Mouse (Mus musculus): ENCODE measurements around the gene Akap2.
"Not testable (repeated sequence)": the region's sequence is repeated elsewhere in the genome, so short reads cannot be mapped to it uniquely, and the experiment has no call there.

The Akap2 gene

GRCm38 (mm10) chr4:57879804-57880357 lies 162.4 kb downstream of the Akap2 start:
- peak; percentile 61 to 62 for DNase-seq

DNA sequence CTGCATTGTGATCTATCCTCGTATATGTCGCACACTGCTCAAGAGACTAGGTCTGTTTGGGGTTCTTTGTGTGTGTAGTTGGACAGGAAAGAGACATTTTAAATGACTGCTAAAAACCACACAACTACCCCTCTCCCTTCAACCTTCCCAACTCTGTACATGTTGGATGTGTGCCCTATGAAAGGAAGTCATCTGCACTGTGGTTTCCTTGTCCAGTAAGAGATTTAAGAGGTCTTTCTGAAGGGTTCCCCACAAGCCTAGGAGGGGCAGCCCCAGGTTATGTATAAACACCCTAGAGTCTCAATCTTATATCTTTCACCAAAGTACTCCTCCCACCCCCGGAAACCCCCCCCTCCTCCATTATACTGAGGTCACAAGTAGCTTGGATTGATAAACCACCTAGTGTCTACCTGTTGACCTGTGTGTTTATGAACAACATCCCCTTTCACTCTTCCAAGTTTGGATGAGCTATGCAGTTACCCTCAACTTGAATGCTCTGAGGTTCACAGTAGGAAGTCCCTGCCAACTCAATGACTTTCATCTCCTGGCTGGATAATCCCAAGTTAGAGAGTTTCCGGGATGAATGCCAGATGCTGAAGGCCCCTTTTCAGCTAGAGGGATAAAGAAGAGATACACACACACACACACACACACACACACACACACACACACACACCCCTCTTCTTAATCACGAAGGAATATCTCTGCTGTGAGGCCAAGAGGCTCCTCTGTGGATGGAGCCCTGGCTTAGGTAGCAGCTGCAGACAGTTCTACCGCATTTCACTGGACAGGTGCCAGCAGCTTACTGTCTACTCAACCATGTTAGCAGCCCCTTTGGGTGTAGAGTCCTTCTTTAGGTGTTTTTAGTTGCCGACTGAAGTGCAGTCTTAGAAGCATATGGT lies 166.3 kb downstream of the Akap2 start:
- no peak for DNase-seq

- DNase-seq, result no peak
Measured at GRCm38 (mm10) chr4:57884511-57884910, 167.1 kb downstream of the Akap2 start.

GRCm38 (mm10) chr4:57885186-57885585 lies 167.7 kb downstream of the Akap2 start:
- DNase-seq, result no peak

DNA sequence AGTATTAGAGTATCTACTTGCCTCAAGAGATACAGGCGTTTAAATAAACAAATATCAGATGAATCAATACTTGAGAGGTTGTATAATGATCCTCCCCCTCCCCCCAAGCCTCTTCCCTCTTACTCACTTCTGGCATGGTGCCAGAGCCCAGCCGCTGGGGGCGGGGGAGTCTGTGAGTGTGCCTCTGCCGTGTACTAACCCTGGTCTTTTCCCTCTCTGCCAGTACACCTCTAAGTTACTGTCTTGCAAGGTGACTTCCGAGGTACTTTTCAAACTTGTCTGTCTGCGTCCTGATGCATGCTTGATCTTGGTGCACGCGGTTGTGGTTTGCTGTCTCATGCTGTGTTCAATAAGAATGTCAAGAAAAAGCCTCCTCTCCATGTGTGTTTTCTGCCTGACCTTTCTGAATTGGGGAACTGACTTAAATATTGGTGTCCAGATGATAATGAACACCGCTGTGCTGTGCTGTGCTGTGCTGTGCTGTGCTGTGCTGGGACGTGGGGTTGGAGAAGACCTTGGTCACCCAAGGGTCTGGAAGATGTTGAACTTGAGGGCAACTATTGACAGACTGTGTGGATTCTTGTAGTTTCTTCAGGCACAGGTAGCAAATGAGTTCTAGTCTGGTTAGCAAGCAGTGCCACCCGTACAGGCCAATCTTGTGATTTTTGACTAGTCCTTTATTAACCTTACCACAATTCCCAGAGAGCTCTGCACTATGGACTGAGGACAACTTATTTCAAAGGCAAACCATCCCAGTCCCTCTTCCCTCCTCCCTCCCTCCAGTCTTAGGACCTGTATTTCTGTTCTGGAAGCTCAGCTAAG lies 168.8 kb downstream of the Akap2 start:
- peak in 1 of 2 experiments; percentile 19 for DNase-seq

DNA sequence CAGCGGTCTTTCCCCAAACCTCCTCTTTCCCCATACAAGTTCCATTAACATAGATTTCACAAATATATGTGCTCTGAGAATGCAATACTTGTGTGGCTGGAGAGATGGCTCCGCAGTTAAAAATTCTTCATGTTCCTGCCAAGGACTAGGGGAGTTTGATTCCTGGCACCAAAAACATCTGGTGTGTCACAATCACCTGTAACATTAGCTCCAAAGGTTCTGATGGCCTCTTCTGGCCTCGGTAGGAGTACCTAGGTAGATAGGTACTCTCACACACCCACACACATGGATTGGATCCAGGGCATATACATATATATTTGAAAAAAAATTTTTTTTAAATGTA lies 169.4 kb downstream of the Akap2 start:
- no peak for DNase-seq

- no peak for DNase-seq
Measured at GRCm38 (mm10) chr4:57888246-57888645, 170.8 kb downstream of the Akap2 start.

- DNase-seq, result not testable (repeated sequence)
Measured at GRCm38 (mm10) chr4:57888978-57889377, 171.5 kb downstream of the Akap2 start.

DNA sequence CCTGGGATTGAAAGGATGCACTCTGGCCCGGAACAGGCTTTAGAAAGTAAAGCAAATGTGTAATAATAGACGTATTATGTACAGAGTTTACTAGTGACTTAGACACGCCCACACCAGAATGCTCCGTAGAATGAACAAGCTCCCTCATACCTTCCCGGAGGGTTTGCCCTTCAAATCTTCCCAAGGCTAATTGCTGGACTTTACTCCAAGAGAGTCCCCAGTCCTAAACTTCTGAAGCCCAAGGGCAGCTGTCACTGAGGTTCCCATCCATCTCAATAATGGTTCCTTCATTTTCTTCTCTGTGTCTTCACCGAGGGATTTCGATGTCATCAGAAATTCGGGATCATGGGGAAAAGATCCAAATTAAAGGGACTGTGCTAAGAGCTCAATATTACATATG lies 172.3 kb downstream of the Akap2 start:
- no peak for DNase-seq

GRCm38 (mm10) chr4:57892001-57892586 lies 174.6 kb downstream of the Akap2 start:
- no peak for DNase-seq

DNA sequence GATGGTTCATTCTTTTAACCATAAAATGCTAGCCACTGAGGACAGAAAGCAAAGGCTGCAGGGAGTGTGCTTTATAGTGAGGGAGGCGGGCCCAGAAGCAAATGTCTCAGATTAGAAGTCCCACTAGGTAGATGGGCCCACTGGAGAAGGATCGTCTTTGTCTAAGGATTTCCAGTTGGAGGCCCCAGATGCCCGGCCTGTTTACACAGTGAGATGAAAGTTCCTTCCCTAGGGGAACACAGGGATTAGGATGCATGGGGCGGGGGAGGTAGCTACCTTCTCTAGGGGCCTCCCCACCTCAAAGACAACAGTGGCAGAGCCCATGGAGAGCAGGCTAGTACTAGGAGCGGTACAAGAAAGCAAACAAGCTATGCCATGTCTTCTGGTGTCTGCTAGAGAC lies 177.7 kb downstream of the Akap2 start:
- no peak for DNase-seq

DNA sequence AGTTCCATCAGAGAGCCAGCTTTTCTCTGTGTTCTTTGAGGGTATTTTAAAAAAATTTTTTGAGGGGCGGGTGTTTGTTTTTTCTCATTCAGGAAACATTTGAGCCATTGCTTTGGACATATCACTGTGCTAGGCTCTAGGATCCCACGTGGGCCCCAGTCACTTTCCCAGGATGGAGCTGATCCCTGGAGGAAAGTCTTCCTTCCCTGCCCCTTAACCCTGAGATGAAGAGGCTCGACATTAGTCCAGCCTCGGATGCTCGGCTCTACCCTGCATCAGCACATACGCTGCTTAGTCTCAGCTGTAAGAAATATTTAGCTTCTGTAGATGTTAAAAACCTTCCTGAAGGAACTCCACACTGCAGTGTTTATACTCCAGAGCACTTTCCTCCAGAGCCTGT lies 178.4 kb downstream of the Akap2 start:
- no peak for DNase-seq

DNA sequence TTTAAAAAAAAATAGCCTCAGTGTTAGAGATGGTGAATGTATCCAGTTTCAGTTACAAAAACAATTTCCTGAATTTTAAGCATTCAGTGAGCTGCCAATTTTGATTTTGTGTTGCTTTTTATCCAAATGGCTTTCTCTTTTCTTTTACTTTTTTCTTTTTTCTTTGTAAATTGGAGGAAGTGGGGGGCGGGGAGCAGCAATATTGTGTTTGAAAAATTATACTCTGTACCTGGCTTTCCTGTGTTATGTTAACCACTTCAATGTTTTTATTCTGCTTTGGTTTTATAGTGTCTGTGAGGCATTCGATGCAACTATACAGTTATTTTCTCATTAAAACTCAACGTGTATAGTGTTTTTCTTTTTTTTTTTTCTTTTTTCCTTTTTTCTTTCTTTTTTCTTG lies 179.2 kb downstream of the Akap2 start:
- no peak for DNase-seq

DNA sequence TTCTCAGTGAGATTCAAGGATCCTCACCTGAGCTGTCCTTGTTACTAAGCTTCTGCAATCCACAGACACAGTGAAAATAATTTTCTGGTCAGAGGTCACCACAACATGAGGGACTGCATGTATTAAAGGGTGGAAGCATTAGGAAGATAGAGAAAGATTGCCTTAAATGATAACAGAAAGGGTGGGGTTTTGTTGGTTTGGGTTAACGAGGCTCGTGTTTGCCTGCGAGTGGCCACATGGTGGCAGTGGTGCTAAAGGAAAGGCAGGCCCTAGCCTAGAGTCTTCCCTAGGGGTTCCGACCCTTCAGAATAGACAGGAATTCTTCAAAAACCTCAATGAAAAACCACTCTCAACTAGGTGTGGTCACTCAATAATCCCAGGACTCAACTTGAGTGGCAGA lies 183.8 kb downstream of the Akap2 start:
- peak in 1 of 2 experiments; percentile 21 for DNase-seq

DNA sequence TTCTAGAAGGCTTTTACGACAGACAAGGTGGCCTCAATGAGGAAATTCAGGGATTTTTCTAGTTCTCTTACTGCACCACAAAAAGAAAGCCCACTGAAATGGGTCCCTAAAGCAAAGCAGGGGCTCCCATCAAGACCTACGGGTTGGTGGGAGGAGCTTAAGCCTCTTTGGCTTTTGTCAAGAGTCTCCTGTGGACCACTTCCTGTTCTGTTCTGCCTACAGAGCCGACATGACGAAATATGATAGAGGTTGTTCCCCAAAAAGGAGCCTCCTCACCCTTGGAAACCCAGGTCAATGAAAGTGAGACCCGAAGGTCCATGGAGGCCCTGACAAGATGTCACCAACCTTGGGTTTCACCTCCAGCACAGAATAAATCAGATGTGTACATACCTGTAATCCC lies 185.2 kb downstream of the Akap2 start:
- DNase-seq, result no peak

DNA sequence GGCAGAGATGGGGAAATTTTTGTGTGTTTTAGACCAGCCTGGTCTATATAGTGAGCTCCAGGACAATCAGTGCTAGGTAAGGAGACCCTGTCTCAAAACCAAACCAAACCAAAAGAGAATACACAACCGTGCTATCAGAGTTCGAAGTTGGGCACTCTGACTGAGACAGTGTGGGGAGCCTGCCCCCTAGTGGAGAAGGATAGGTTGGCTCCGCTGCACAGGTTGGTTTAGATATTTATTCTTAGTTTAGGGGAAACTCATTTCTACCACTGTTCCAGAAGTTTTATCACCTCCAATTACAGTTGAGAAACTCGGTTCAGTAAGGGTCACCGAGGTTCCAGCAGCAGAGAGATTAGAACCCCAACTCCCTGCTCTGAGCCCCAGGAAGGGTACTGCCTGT lies 186.8 kb downstream of the Akap2 start:
- DNase-seq, result peak; percentile 25 to 33

DNA sequence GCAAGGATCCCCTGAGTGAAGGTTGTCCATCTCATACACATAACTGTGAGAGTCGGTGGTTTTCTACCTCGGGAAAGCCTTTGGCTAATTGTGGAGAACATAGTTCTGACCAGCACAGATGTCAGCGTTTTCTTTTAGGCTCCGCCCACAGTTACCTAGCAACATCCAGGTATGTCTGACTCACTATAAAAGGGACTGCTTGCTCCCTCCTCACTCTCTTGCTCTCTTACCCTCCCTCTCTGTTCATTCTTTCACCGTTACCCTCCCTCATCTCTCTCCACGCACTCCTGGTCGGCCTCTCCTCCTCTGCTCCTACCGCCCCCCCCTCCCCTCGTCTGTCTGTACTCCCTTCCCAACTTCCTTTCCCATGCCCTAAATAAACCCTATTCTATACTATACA lies 187.2 kb downstream of the Akap2 start:
- no peak for DNase-seq

- no peak for DNase-seq
Measured at GRCm38 (mm10) chr4:57906708-57907107, 189.3 kb downstream of the Akap2 start.

GRCm38 (mm10) chr4:57908860-57909259 lies 191.4 kb downstream of the Akap2 start:
- DNase-seq, result no peak

- DNase-seq, result no peak
Measured at GRCm38 (mm10) chr4:57913021-57913420, 195.6 kb downstream of the Akap2 start.

- no peak for DNase-seq
Measured at GRCm38 (mm10) chr4:57914193-57915190, 197.0 kb downstream of the Akap2 start.
